Mouse (Mus musculus): ENCODE results near the gene Ankrd34b.
A peak's percentile ranks its signal among the peaks of the same experiment; 100 is the strongest.

Gene Ankrd34b

DNA sequence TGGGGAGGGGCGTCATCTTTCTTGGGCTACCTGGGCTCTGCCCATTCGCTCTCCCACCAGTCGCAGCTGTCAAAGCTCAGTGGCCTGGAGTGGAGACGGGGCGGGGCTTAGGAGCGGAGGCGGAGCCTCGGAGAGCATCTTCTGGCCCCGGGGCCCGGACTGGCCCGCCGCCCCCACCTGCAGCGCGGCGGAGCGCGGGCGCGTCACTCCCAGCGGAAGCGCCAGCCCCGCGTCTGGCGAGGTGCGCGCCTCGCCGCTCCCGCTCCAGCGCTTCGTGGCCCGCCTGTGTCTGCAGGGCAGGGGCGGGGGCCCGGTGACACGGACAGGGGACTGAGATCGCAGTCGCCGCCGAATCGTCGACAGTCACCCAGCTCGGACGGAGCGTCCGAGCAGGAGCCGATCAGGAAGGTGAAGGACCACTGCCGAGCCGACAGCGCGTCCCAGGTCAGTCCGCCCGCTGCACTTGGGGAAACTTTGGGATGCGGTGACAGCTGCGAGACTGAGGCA, at the start of gene Ankrd34b:
TSS of gene Ankrd34b (plus strand) at position 139 of the 507 bp plus-strand sequence.
- DNase-seq (ENCODE audit: low read depth, low spot score) = peak; percentile 39

DNA sequence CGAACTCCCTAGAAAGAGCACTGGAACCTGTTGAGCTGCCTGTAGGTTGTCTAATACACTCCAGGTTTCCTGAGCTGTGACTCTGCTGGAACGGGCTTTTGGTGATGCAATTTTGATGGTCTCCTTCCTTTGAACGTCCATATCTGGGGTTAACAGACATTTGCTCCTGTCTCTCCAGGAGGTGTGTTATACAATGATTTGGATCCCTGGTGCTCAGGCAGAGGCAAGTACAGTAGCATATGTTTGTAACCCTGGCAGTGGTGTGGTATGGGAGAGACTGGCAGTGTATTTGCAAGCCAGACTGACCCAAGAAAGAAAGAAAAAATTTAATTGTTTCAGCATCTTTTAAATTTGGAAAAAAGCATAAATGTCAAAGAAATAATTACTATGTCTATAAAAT, 38.3 kb upstream of the Ankrd34b start:
- no peak for DNase-seq (ENCODE audit: low read depth, low spot score)

DNA sequence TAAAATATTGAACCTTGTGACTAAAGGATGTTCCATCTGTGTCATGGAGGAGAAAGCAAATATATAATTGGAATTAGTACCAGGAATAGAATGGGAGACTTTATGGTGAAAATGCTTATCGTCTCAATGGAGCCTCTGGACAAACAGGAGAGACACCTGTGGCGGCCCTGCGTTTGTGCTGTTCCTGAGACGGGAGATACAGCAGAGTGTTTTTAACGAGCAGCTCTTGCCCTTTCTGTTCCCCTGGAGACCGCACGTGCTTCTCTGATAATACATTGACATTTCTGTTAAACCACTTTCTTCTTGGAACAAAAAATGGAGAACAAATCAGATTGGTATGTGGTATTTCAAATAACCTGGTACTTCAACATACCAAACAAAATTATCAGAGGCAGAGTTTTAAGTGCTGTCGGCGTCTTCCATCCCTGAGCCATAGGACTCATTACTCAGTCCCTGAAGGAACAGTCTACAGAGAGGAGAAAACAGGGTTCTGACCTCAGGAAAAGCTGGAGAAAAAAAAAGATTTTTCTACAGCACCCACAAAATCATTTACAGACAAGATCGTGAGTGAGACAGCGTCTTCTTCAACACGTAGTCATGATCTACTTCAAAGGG, 32.5 kb upstream of the Ankrd34b start:
- DNase-seq (ENCODE audit: low read depth, low spot score) = no peak

DNA sequence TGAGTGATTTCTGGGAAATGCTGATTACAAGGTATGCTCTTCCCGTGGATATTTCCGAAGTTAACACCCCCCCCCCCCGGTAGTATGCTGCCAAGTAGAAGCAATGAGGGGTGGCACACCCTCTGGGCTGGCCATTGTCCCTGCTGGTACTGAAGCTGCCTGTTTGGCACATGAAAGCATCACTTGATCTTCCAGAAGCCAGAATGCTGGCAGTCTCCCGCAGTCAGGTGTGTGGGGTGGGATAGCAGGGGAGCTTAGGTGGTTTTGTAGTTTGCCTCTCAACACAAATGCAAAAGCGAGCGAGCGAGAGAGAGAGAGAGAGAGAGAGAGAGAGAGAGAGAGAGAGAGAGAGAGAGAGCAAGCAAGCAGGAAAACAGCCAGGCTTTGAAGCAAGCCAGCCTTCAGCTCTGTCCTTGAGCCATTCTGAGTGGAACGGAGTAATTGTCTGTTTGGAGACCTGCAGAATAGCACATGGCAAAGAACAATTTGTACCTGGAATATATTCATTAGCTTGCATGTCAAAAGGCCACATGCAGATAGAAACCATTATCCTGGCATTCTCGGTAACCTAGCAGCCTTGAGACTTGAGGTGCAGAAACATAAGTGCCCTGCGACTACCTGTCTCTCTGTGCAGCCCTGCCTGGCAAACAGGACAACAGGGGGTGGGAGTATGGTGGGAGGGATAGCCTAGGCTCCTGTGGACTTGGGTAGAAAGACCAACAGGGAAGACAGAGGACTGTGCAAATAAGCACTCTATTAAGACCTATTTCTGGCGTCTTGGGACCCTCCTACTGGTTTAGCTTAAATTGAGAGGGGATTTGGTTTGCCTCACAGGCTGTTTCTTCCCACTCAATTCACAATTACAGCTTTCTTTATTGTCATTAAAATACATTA, 27.0 kb upstream of the Ankrd34b start:
- DNase-seq (ENCODE audit: low read depth, low spot score) = no peak

DNA sequence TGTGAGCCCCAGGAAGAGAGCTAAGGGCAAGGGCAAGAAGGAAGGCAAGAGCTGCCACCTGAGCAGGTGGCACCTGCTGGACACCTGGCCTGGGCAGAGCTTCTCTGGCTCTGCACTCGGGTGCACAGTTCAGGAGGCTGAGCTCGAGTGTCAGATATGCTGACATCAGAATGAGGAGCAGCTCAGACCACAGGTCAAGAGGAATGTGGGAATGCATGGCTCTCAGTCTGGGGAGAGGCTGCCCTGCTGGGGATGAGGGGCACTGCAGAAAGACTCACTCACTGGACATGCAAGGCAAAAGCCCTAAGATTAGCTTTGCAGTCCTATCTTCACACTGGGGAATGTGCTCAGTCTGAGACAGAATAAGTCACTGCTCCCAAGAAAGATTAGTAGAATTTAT, 23.6 kb upstream of the Ankrd34b start:
- no peak for DNase-seq (ENCODE audit: low read depth, low spot score)

DNA sequence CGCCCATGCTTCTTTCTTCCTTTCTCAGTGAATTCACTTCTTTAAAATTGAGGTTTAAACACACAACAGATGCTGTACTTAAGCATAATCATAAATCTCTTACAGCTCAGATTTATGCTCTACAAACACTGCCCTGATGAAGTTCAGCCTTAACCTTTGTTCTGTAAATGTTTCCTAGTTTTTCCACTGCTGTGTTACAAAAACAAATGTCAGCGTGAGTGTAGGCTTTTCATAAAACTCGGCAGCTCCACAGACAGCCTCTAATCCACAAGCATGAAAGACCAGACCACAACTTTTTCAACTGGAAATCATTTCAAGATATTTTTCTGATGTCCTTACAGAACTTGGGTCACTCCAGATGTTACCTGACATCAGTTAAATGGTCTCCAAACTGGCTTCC, 22.2 kb upstream of the Ankrd34b start:
- no peak for DNase-seq (ENCODE audit: low read depth, low spot score)

DNA sequence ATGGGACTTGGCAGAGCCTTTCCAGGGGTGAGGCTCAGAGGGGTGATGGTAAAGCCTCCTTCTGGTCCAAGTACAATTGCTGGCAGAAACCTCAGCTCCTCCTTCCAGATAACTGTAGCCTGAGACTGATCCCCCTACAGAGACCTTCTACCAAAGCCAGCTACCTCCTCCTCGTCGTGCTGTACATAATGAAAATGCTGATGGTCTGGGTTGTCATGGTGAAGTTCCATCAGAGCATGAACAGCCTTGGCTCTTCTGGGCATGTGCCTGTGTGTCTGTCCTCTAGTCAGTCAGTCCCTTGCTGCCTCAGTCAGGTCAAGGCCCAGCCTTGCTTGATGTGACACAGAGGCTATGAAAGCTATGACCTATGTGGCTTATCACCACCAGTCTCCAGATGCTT, 15.2 kb upstream of the Ankrd34b start:
- no peak for DNase-seq (ENCODE audit: low read depth, low spot score)

DNA sequence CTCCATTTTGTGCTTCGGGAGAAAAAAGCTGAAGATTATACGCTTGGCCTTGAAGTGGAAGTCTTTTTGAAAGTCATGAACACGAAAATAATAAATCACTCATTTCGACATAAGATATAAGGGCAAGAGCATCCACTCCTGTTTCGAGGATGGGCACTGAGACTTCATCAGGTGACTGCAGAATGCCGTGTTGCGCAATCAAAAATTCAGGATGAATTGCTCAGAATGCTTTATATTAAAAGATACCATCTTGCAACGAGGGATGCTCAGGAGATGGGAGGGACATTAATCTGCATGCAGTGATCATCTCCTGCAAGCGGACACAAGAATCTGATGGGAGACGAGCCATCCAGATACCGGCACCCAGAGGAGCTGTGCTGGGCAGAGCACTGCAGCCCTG, 6.1 kb upstream of the Ankrd34b start:
- DNase-seq (ENCODE audit: low read depth, low spot score) = no peak

DNA sequence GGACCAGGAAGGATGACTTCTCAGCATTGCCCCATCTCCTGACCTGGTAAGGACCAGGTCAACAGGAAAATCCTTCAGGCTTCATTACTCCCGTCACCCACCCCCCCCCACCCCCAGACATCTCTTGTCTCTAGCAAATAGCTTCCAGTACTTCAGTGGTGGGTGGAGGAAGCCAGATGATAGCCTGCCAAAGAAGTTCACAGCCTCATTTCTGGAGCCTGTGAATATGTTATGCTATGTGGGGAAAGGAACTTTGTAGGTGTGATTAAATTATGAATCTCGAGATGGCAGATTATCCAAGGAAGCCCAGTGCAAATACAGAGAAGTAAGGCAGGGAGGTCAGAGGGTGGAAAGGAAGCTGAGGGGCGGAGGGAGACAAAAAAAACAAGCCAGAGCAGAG, 2.0 kb upstream of the Ankrd34b start:
- no peak for DNase-seq (ENCODE audit: low read depth, low spot score)

DNA sequence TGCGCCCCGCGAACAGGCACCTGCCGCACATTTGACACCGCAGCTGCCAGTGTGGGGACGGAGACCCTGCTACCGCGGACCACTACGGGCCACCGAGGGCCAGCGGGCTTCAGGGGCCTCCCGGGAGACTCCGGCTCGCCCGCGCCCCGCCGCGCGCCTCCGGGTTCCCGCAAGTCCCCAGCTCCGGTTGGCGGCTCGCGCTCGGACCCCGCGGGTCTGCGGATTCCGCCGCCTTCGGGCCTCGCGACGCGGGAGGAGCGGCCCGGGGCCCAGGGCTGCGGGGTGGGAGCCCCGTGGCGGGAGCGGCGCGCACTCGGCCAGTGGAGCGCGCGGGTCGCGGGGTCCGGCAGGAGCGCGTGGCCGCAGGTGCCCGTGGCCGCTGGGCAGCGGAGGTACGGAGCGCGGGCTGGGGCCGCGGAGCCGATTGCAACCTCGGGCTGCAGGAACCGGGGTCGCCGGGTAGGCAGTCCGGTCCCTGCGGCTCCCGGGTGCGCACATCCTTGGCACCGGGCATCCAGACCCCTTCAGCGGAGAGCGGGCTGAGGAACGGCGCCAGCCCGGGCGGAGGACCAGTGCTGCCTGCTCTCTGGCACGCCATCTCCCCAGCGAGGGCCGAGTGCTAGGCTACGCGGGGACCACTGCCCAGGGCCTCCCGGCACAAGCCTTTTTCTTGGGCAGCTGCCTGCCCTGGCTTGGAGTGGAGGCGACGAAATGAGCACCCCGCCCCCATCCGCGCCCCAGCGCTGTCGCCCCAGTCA, 777 bp downstream of the Ankrd34b start:
- no peak for DNase-seq (ENCODE audit: low read depth, low spot score)

DNA sequence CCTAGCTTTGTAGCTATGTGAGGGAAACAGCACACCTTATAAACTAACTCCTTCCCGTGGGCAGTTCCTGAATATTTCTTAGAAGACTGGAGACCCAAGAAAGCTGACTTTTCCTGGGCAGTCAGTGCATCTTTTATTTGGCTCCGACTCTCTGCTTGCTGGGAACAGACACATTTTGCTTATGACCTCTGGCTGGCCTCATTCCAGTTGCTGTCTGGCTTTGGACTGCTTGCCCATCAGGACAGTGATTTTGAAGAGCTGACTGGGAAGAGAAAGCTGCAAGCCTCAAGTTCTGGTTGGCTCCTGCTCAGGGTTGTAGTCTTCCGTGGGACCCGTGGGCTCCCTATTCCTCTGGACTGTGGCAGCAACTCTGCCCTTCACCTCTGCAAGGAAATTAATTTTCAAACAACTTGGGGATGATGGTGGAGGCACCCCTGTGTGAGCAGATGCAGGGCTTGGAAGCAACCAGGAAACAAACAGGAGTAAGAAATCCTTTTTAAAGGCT, 1.7 kb downstream of the Ankrd34b start:
- DNase-seq (ENCODE audit: low read depth, low spot score) = no peak

DNA sequence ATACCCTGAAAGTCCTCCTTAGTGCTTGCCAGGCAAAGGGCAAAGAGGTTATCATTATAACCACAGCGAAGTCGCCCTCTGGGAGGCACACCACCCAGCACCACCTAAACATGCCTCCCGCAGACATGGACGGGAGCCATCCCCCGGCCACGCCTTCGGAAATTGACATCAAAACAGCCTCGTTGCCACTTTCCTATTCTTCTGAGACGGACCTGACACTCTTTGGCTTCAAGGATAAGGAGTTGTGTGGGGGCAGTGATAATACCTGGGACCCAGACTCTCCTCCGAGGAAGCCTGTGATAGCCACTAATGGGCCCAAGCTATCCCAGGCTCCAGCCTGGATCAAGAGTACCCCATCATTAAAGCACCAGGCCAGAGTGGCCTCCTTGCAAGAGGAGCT, 13.0 kb downstream of the Ankrd34b start:
- no peak for DNase-seq (ENCODE audit: low read depth, low spot score)

DNA sequence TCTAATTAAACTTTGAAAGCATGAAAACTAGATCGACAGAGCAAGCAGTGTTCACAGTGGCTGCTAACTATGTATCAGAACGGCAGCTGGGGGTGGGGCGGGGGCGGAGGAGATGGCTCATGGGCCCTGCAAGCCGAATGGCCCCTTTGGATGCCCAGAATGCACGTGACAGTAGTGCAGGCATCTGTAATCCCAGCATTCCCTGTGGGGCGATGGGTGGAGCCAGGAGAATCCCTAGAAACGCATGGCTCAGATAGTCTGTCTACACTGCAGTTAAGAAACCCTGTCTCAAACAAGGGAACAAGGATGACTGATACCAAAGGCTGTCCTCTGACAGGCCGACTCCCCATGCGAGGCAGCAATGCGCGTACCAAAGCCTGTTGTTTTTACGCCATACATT, 14.6 kb downstream of the Ankrd34b start:
- no peak for DNase-seq (ENCODE audit: low read depth, low spot score)

DNA sequence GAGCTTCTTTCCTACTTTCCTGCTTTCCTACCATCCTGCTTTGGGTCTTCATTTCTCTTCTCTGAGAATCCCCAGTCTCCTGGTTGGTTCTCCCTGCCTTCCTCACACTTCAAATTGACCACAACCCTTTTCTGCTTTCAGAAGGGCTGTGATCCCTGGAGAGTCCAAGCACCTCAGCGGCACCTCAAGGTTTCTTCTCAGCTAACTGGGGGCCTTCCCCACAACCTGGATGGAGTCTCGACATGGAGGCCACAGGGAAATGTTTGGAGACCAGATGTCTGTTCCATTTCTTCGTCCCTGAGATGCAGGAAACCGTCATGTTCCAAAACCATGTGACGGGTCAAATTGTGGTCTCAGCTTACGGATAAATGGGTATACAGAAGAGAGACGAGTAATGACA, 21.2 kb downstream of the Ankrd34b start:
- DNase-seq (ENCODE audit: low read depth, low spot score) = no peak

DNA sequence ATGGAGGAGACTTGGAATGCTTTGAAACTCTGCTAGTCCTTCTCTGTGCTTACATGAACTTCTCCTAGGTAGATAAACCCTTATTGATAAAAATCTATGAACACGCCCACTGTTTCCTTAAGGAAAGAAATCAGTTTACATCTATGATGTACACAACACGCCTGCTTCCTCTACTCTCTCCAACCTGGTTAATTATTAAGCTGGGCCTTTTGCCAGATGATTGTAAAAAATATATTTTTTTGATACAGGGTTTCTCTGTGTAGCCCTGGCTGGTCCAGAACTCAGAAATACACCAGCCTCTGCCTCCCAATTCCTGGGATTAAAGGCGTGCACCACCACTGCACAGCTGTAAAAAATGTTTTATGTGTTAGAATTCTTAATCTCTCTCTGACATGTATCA, 39.0 kb downstream of the Ankrd34b start:
- no peak for DNase-seq (ENCODE audit: low read depth, low spot score)

DNA sequence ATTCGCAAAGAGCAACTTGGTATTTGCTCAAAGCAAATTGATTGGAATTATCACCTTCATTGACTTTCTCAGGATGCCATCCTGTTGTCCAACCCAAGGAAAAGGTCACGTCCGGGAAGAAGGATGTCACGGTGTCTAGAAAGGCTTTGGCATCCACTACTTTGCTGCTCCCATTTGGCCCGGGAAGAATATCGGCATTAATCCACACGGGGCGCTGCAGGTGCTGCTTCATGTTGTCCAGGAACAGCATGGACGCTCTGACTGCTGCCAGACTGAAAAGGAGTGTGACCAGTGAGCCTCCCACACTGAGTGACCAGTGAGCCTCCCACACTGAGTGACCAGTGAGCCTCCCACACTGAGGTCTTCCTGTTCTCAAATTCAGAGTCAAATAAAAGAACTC, 42.2 kb downstream of the Ankrd34b start:
- no peak for DNase-seq (ENCODE audit: low read depth, low spot score)

DNA sequence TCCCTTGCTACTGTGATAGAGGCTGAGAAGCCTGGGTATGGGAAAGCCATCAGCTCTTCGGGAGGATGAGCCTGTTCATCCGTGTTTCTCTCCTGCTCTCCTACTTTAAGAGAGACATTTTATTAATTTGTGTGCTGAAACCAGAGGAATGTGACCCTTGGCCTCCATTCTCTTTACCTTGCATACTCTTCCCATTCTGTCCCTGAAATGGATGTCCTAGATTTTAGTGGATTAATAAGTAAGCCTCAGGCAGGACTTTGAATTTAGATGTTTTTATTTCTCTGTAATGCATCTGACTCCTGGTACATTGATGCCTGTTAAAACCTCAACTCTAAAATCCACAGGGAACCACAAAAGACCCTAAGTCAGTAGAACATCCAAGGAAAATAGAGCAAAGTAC, 43.7 kb downstream of the Ankrd34b start:
- no peak for DNase-seq (ENCODE audit: low read depth, low spot score)

DNA sequence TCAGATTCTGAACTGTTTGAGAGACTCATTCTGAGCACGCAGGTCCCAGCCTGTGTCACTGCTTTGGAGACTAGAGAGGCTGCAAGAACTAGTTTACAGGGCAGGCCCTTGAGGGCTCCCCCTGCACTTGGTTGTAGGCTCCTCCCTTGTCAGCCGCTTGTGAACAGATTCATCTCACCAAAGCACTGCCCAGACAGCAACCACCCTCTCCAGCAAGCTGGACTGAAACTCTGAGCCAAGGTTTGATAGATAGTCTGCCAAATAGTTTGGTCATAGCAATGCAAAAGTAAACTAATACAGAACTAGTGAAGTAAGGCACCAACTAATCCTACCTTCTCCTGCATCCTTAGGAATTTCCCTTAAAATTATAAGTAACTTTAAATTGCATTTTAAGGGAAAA, 44.5 kb downstream of the Ankrd34b start:
- no peak for DNase-seq (ENCODE audit: low read depth, low spot score)

DNA sequence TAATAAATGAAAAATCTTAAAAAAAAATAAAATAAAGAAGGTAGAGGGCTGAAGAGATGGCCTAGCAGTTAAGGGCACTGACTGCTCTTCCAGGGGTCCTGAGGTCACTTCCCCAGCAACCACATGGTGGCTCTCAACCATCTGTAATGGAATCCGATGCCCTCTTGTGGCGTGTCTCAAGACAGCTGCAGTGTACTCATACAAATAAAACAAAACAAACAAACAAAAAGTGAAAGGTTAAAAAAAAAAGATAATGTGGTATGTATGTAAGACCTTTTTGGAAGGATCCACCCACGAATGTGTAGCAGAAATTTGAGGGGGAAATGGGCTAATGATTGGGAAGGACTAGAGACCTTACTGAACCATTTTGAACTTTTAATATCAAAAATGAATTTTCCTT, 57.7 kb downstream of the Ankrd34b start:
- peak; percentile 29 for DNase-seq (ENCODE audit: low read depth, low spot score)

DNA sequence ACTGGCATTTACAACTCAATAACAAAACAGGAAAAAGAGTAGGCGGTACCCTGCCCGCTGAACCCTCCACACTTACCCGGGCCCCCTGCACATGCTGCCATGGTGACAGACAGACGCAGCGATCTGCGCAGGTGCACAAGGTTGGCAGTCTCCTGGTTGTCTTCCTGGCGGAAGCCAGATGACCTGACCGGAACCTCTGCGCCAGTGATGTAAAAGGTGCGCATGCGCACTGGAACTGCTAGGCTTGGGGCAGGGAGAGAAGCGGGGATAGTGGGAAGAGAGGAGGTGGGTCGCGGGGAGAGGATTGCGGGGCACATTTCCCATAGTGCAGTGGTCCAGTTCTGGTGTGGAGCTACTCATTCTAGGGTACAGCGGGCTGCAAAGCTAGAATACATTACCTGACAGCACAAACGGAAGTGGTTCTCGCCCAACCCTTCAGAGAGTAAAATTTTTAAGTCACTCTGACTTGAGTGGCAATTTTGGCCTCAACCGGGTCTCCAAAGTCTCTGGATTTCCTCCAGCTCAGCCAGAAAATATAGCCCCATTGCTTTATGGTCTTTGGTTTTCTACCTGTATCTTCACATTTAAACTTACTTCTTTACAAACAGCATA, 58.3 kb downstream of the Ankrd34b start, which contains the start of gene Fam151b:
TSS of gene Fam151b (minus strand) at position 164 of the 612 bp plus-strand sequence.
- peak; percentile 92 for DNase-seq (ENCODE audit: low read depth, low spot score)

DNA sequence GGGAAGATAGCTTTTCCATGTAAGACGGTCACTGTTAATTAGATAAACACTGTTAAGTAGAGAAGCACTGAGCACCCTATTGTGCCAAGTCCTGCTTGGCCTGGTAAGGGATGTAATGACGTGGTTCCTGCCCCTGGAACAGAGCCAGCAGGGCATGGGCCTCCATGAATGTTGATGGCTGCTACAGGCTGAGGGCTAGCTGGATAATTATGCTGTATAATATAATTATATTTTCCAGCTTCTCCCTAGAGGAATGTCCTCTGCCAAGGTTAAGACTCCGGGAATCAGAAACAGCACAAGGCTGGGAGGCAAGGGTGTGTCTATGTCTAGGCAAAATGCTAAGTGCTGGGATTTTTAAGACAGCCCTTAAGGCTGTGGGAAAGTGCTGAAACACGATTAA, 65.1 kb downstream of the Ankrd34b start:
- DNase-seq (ENCODE audit: low read depth, low spot score) = no peak

Measured in retina, postnatal 7 days (tissue).